Mouse (Mus musculus): ENCODE data around the gene Rnd3. TPM values are rescaled to one million over a fixed set of nuclear protein-coding genes. Genes with fewer than 3 reads are reported as not detected.

Gene Rnd3
- polyA plus RNA-seq (2015; fragmentation: Nextera tagmentation; extraction: Ambion mirVana), result 32.8 and 33.2 TPM in 2 replicates

GRCm38 (mm10) chr2:51148975-51149374, at the start of gene Rnd3:
Rnd3 (minus strand) TSS chr2:51149111.

Measured in skeletal muscle tissue, postnatal 0 days (tissue).